Mouse (Mus musculus): ENCODE measurements around the gene Ppp1r27.
"Not testable (repeated sequence)": the region's sequence is repeated elsewhere in the genome, so short reads cannot be mapped to it uniquely, and the experiment has no call there.

Ppp1r27 gene

DNA sequence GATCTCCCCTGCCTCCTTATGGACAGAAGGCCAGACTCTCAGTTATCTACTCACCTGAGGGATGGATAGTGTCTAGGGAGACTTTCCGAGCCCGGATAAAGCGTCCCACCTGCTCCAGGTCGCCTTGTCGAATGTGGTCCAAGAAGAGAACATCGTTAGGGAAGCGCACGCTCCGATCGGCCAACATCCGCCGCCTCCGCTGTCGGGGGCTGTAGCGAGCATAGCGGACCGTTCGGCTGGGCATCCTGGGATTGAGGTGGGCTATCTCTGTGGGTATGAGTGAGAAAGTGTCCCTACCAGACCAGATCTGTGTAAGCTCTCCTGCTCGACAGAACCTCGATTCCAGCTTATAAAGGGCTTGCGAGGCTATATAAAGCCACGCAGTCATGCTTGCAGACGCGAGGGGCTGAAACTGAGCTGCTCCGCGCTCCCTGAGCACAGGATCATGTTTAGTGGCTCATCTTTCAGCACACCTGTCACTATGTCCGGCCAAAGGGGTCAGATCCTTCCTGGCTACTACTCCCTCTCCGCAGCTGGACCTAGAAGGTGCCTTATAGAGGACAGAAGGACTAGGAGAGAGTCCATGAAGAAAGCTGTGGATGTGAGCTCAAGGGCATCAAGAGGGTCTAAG, at the start of gene Ppp1r27:
Gene Ppp1r27, minus strand, starts transcription at position 323 of the 631 bp plus-strand sequence.
- in situ Hi-C loops (cut with MboI, MseI): no loop called here

DNA sequence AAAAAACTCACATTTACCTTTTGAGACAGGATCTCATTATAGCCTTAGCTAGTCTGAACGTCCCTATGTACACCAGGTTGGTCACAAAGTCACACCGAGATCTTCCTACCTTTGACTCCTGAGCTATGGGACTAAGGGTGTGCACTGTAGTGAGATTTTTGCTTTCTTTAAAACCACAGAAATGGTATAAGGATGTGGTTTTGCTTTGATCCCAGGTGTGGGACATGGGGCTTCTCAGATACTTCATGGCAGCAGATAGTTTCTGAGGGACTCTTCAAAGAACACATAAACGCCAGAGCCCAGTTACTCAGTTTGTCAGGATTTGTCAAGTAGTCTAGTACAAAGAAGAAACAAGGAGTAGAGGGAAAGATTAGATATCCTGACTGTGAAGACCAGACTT, 49.8 kb upstream of the Ppp1r27 start:
- in situ Hi-C loops (cut with MboI, MseI): no loop called here

DNA sequence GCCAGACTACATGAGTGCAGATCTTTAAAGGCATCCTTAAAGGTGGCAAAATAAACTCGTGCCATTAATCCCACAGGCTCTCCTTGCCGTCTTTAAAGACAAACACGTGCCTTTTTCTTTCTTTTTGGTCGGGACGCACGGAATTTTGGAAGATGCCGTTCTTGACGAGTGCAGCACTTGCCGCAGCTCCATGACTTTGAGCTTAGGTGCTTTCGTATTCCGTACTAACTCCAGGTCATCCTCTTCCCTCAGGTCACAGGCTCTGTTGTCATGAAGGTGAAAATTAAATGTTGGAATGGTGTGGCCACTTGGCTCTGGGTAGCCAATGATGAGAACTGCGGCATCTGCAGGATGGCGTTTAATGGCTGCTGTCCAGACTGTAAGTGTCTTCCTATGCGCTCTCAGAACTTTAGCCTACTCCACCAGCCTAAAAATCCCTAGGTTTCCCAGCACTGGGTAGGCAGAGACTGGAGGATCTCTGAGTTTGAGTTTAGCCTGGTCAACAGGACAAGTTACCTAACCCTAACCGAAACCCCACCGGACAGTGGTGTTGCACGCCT, 48.1 kb upstream of the Ppp1r27 start:
- in situ Hi-C loops (cut with MboI, MseI): no loop called here

DNA sequence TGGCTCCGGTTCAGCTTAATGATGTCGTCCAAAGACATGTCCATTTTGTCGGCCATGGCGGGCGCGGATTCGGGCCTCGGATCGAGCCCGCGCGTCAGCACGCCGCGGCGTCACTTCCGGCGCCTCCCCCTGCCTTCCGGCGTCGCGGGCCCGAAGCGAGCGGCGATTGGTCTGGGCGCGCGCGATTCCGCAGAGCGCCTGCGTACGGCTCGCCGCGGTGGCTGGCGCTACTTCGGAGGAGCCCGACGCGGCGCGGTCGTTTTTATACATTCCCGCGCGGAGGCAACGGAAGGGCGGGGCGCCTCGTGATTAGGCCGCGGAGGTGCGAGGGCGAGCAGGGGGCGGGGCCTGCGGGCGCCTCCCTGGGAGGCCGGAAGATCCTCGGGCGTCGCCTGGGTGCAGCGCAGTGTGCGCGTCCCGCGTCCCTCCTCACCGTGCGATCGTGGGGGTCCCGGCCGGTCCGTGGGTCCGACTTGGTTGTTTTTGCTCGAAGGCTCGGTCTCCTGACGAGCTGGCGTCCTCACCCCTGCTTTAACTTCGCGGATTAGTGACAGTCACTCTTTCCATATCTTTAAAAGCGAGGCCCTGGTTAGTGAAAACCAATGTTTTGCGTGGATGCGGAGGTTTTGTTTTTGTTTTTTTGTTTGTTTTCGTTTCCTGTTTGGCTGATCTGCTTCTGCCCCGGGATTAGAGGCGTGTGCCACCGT, 47.5 kb upstream of the Ppp1r27 start, which contains the start of the genes Alyref and Anapc11:
Gene Alyref, minus strand, starts transcription at position 83 of the 707 bp plus-strand sequence.
Gene Anapc11, plus strand, starts transcription at position 139 of the 707 bp plus-strand sequence.
- in situ Hi-C loops (cut with MboI, MseI): no loop called here

DNA sequence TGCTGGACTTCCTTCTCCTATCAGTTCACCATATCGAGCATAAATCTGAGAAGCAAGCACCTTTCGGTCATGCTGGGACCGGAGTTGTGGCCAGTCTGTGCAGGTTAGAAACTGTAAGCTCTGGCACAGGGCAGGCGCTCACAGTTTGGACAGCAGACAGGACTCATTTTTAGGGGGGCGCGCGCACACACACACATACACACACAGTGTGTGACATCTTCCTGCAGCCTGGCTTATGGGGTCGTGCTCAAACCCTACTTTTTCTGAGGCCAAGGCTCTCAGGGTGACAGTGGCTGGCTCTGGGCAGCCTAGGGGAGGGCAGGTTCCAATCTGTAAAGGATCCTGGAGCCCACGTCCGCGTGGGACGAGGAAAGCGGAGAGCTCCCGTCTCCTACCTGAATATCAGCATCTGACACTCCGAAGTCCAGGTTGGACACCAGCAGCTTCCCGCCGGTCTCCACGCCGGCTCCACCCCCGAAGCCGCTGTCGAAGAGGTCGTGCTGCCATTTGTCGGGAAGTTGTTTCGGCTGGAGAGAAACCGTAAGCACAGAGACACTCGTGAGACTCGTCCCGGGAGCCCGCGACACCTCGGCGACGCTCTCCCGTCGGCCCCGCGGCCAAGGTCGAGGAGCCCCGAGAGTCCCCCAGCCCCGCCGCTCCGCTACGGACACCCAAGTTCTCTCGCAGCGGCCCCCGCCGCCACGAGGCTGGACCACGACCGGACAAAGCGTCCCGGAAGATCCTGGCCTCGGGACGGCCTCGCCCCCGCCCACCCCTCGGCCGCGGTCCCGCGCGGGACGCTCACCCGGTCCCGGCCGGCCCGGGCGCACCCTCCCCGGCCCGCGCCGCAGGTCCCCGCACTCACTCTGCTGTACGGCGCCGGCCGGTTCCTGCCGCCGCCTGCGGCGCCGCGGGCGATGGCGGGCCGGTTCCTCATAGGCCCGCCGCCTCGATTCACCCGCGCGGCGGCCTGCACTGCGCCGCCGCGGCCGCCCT, 46.6 kb upstream of the Ppp1r27 start:
- in situ Hi-C loops (cut with MboI, MseI): no loop called here

DNA sequence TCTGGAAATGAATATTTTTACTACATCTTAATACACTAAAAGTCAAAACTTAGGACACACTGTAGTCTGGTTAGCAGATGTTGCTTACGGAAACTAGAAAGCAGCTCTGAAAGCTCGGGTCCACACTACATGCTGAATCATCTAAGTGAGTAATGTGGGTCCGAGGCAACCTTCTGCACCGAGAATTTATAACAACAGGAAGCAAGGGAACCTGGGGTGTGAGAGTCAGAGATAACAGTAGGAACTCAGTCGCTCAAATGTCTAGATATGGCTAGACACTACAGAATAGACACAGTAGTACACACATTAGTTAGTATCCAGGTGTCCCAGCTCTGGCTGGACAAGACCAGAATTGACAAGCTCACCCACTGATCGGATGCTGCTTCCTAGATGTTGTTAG, 37.6 kb upstream of the Ppp1r27 start:
- in situ Hi-C loops (cut with MboI, MseI): no loop called here

DNA sequence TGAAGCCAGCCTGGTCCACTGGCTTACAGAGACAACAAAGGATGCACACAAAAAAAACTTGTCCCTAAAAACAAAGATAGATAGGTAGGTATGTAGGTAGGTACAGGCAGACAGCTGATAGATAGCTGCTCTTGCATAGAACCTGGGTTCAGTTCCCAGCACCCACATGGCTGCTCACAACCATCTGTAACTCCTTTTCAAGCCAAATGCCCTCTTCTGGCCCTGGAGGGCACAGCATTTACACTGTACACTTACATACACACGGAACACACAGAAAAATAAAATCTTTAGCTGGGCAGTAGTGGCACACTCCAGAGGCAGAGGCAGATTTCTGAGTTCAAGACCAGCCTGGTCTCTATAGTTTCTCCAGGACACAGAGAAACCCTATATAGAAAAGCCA, 33.0 kb upstream of the Ppp1r27 start:
- in situ Hi-C loops (cut with MboI, MseI): no loop called here

DNA sequence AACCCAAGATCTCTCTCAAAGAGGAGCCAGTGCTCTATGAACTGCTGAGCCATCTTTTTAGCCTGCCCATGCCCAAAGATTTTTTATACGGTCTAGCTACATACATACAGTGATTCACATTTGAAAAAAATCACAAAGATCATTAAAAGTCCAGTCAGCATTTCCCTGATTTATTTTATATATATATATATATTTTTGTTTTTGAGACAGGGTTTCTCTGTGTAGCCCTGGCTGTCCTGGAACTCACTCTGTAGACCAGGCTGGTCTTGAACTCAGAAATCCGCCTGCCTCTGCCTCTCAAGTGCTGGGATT, 32.0 kb upstream of the Ppp1r27 start:
- in situ Hi-C loops (cut with MboI, MseI): not testable (repeated sequence)

DNA sequence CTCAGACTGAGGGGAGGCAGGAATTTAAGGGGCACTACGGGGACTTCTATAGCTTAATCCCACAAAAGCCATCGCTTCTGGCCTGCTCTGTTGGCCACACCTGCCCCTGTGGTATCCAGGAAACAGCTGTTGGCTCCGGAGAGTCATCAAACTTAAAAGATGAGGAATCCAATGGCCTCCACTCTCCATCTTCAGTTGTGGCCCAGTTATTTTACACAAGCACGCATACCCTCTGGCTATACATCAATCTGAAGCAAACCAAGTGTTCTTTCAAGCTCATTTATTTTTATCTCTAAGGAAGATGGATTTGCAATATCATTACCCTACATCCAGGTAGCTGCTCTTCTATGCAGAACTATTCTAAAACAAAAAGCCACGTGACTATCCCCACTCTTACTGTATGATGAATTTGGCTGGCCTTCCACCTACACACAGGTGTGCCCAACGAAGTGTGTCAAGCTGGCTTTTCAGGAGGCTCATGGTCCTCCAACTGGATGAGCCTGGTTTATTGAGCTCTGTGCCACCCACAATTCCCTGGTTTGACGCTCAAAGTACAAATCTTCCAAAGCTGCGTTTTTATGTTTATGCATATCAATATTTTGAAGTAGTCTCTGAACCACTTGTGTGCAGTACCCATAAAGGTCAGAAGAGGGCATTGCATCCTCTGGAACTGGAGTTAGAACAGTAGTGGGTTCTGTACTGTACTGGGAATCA, 31.5 kb upstream of the Ppp1r27 start:
- in situ Hi-C loops (cut with MboI, MseI): no loop called here

DNA sequence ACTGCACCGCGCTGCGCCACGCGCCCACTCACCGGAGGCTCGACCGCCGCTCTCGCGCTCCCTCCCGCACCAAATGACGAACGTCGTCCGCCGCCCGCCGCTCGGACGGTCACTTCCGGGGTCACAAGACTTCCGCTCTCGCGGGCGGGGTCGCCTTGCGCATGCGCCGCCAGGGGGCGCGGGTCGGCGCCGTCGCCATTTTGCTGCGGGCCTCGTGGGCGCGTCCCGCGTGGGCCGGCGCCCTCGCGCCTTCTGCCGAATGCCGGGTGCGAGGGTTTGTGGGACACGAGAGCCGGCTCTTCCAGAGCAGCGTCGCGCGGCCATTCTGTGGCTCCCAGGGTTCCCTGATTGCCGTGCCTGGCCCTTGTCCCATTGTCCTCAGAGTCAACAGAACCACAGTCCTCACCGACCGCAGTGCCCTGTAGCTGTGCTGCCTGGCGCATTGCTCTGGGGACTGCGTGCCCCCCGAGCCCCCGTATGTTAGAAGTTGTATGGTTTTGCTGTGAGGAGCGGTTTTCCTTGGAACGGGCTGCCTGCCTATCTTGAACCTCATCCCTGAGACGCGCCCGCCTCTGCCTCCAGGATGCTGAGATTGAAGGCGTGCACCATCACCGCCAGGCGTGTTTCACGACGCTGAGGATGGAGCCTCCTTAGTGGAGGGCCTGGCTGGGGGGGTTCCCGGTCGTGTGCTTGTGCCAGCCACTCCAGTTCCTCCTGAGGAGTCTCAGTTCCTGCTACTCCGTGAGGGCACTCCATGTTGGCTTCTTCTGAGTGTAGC, 30.7 kb upstream of the Ppp1r27 start, which contains the start of gene Arhgdia:
Gene Arhgdia, minus strand, starts transcription at position 135 of the 778 bp plus-strand sequence.
- in situ Hi-C loops (cut with MboI, MseI): no loop called here

DNA sequence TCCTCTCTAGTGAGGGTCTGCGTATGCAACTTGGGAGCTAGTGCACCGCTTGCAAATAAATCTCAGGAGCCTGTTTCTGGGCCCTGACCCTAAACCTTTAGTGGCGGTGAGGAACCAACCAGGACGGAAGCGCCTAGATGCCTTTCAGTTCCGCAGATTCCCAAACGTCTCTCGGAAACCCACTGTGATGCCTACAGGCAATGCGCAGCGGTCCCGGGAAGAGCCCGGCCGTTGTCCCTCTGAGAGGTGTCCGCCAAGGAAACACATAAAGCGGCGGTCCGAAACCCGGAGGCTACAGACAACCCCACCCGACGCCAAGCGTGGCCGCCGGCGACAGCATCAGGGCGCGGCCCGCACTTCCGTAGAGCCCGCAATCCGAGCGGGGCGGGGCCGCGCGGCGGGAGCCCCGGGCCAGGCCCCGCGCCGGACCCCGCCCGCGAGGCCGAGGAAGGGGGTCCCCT, 30.0 kb upstream of the Ppp1r27 start:
- in situ Hi-C loops (cut with MboI, MseI): no loop called here

DNA sequence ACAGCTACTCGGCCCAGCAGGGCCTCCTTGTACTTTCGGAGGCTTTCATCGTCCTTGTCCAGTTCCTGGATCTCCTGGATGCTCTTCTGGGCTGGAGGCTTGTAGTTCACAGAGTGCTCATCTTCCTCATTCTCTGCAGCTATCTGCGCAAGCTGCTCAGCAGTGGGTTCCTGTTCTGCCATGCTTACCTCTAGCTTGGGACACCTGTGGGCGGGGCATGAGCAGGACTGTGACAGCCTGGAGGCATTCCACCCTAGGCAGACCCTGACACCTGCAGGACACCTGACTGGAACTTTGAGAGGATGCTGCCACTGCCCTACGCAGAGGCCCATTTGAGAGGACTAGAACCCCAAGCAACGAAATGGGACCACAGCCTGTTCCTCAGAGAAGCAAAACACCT, 29.3 kb upstream of the Ppp1r27 start:
- in situ Hi-C loops (cut with MboI, MseI): no loop called here

DNA sequence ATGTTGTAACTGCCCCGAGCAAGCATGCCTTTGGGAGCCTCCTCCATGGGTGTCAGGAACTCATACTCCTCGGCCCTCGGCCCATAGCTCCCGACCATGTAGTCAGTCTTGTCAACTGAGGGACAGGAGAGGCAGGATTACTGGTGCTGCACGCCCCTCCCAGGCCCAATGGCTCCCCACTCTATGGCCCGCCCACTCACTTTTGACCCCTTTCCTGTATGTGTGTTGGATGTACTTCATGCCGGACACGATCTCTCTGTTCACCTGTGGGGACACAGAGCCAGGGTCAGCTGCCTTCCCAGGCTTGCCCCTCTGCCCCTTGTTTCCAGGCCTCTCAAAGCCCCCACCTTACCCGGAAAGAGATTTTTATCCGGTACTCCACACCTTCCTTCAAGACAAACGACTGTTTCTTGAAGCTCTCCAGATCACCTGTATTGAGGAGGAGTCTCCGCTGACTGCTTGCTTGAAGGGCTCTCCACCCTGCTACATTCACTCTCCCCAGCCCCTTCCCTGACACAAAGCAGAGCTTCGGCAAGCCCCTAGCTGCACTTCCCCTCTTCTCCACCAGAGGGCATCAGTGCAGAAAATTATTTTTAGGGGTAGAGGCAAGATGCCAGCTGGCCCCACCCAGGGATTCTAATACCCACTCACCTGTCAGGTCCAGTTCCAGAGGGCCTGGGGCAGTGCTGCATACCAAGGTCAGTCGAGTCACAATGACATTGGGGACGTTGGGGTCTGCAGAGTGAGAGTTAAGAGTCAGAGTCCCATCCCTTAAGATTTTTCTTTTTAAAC, 28.6 kb upstream of the Ppp1r27 start:
- in situ Hi-C loops (cut with MboI, MseI): no loop called here

DNA sequence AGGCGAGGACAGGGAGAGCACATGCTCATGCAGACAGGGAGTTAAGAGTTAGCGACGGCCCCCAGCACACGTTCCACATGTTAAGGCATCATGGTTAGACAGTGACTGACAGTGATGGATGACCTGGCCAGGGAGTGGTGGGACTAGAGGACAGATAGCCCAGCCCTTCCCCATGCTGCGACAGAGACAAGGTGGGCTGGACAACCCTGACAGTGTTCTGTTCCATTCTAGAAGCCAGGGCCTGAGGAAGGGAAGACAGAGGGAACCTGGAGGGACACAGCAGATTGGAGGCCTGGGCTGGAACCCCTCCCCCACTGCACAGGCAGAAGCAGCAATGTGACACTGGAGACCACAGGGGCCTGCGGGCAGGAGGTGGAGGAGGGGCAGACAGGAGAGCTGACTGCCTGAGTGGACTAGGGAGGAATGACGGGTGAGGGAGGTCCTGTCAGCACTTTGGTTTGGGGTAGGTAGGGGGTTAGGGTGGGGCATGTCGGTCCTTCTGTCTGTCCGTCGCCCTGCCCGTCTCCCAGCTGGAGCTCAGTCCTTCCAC, 27.8 kb upstream of the Ppp1r27 start:
- in situ Hi-C loops (cut with MboI, MseI): no loop called here

DNA sequence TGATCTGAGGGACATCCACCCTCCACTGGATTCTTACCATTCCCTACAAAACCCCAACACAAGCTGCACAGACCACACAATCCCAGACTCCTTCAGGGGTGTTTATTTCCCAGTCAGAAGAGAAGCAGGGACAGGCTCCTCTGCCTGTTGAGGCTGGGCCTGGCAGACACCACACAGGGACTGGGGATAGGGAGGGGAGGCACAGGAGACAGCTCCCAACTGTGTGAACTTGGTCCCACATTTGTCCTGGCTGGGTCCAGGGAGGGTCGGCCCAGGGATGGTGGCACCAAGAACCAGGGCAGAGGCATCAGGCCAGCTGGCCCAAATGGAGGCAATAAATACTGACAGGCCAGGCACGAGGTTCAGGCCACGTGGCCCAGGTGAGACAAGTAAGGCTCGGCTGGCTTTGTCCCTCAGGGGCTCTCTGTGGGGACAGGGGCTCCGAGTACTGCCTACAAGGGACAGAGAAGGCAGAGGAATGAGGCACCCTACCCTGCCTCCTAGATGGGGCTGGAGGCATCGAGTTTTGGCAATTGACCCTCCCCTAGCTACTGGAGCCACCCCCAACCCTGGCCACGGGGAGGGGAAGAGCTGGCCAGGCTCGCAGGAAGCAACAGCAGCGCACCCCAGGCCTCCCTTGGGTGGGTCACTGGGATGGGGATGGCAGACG, 27.2 kb upstream of the Ppp1r27 start:
- in situ Hi-C loops (cut with MboI, MseI): no loop called here

DNA sequence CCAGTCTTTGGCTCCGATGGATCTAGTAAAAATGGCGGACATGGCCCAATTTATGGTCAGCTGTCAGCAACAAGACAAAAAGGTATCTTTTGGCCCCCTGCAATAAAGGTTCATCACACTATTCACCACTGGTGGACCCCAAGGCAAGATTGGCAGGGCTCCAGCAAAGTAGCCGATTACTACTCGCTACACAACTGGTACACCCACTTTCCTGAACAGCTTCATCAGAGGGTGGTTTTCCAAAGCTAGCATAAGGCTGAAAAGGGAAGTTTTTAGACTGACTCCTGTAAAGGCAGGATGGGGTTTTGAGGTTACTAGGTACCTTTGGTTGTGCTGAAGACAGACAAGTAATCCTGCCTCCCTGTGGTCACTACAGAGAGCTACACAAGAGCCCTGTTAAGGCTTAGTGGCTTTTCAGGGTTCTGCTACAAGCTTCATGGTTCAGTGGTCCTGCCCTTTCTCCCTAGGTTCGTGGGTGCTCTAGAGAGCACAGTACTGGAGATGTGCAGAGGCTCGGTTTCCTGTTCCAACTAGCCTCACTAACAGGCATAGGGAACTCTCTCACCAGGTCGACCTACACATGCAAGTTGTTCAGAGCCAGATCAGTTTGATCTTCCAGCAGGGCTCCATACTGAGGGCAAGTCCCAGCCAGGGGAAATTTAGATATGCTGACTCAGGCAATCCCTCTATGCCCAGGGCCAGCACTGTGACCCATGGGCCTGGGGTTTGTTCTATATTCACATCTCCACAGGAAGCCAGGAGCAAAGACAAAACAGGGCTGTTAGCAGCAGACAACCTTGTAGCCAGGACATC, 26.5 kb upstream of the Ppp1r27 start:
- in situ Hi-C loops (cut with MboI, MseI): no loop called here

DNA sequence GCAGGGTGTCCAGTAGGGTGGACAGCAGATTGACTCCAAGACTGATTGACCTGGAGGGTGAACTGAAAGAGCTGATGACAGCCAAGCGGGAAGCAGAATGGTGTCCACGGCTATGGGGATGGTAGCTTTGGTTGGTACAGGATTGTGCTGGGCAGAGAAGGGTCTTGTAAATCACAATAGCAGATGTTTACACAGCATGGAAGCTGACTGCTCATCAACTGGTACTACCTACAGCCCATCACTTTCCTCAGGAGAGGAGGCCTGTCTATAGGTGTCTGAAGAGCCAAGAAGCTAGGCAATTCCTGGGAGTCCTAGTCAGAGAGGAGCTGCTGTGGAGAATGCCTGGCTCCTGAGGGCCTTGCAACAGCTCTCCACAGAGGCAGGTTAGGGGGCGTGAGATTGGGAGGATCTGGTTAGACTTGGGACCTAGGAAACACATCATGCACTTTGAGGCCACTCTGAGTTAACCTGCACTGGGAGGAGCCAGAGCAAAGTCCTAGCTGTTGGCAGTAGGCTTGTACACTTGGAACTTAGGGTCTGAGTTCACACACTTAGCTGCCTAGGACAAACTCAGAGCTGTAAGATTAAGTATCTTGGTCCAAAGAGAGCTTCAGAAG, 25.5 kb upstream of the Ppp1r27 start:
- in situ Hi-C loops (cut with MboI, MseI): no loop called here
